Mouse (Mus musculus) erythroblast, adult 5-6 weeks (primary cell): ENCODE data around the gene Mlph. TPM values are rescaled to one million over a fixed set of nuclear protein-coding genes. Genes with fewer than 3 reads are reported as not detected.

Source experiments
- ATAC-seq: replicated peaks from 2 replicates; pipeline ENCODE4 v1.8.0; 2016; ENCODE audit warnings: moderate number of reproducible peaks, mild to moderate bottlenecking, moderate TSS enrichment, inconsistent platforms; ENCODE audit not compliant: poor library complexity, low FRiP score, severe bottlenecking
- total RNA-seq, 2 experiments: library from RNA; stranded (forward) in 1 of 2; stranded (reverse) in 1 of 2; fragments of 150-400 nt in 1 of 2; fragments of 200-764, 138-1000 nt in 1 of 2; gene quantifications; 2 replicates each; pipeline versions ENCODE4 v1.2.3 to v1.2.4; 2015 to 2017; ENCODE audit warnings: low replicate concordance in 2 of 2

Gene Mlph
- total RNA-seq, 2 experiments from 2014 or later, result 0.38 TPM; not detected in 1

GRCm38 (mm10) chr1:90999911-91000601 is 85.2 kb downstream of the Mlph start:
- ATAC-seq, result no peak

Other genes with a start within 250 kb of the Mlph start
- 0.21 TPM in 1 of 2 replicates, not detected in the other for gene Col6a3, start 71.1 kb upstream of the Mlph start, total RNA-seq (2015; ENCODE audit: low replicate concordance)
- gene Col6a3, start 71.1 kb upstream of the Mlph start, total RNA-seq (2017; ENCODE audit: low replicate concordance), result 0.14 TPM in 1 of 2 replicates, not detected in the other
- not detected in 2 replicates for gene Prlh, start 38.0 kb downstream of the Mlph start, total RNA-seq (2015; ENCODE audit: low replicate concordance)
- not detected in 2 replicates for gene Prlh, start 38.0 kb downstream of the Mlph start, total RNA-seq (2017; ENCODE audit: low replicate concordance)
- gene Rab17, start 54.6 kb downstream of the Mlph start, total RNA-seq (2015; ENCODE audit: low replicate concordance), result not detected in 2 replicates
- not detected in 2 replicates for gene Rab17, start 54.6 kb downstream of the Mlph start, total RNA-seq (2017; ENCODE audit: low replicate concordance)
- gene Lrrfip1, start 83.7 kb downstream of the Mlph start, total RNA-seq (2015; ENCODE audit: low replicate concordance), result 16.9 and 26.1 TPM in 2 replicates
- gene Lrrfip1, start 83.7 kb downstream of the Mlph start, total RNA-seq (2017; ENCODE audit: low replicate concordance), result 28.5 and 33.3 TPM in 2 replicates
- gene Rbm44, start 230.0 kb downstream of the Mlph start, total RNA-seq (2015; ENCODE audit: low replicate concordance), result 0.58 and 8.4 TPM in 2 replicates
- 0.70 and 4.1 TPM in 2 replicates for gene Rbm44, start 230.0 kb downstream of the Mlph start, total RNA-seq (2017; ENCODE audit: low replicate concordance)